Mouse (Mus musculus): ENCODE results near the gene Wdr93. TPM values are rescaled to one million over a fixed set of nuclear protein-coding genes. Genes with fewer than 3 reads are reported as not detected.

The Wdr93 gene
- polyA plus RNA-seq, 1 experiment, result 1.8 TPM

- H3K4me1 ChIP-seq (ENCODE audit: control insufficient read depth, insufficient read depth, low read length), result peaks cover 3% of the 10 kb centered on the region; the same call in 1 of the 2 replicates
- no peak for TF ChIP-seq POLR2A (IDR thresholded peaks at IDR 0.05; ENCODE audit: borderline replicate concordance, extremely low read depth, low read depth, low read length)
- TF ChIP-seq CTCF (IDR thresholded peaks at IDR 0.05; ENCODE audit: insufficient read depth, low read length), result no peak
- no peak for DNase-seq
- H3K4me3 ChIP-seq (replicated peaks; ENCODE audit: extremely low read depth, low read depth, low read length), result peak within 1 kb of the TSS; percentile 4
- 81% methylated on average over 6 of the region's 6 CpGs for WGBS
Measured at GRCm38 (mm10) chr7:79793688-79794087, 50.7 kb downstream of the Wdr93 start, which contains the start of gene Mesp1. Gene Mesp1 (minus strand): TSS chr7:79793788.

- H3K4me3 ChIP-seq (replicated peaks; ENCODE audit: extremely low read depth, low read depth, low read length), result no peak overlapping the region
- TF ChIP-seq POLR2A (IDR thresholded peaks at IDR 0.05; ENCODE audit: borderline replicate concordance, extremely low read depth, low read depth, low read length) (no peak), CTCF (IDR thresholded peaks at IDR 0.05; ENCODE audit: insufficient read depth, low read length) (no peak)
- 20% methylated on average over 5 of the region's 5 CpGs for WGBS
- no peaks in the 10 kb centered on the region for H3K4me1 ChIP-seq (ENCODE audit: control insufficient read depth, insufficient read depth, low read length)
- no peak for DNase-seq
Measured at GRCm38 (mm10) chr7:79798606-79799005, 55.6 kb downstream of the Wdr93 start.

- WGBS, result under 1% methylated on average over 8 of the region's 8 CpGs
- Histone ChIP-seq H3K4me3 (replicated peaks; ENCODE audit: extremely low read depth, low read depth, low read length) (no peak overlapping the region), H3K4me1 (ENCODE audit: control insufficient read depth, insufficient read depth, low read length) (no peaks in the 10 kb centered on the region)
- TF ChIP-seq CTCF (IDR thresholded peaks at IDR 0.05; ENCODE audit: insufficient read depth, low read length) (peak; percentile 81), POLR2A (IDR thresholded peaks at IDR 0.05; ENCODE audit: borderline replicate concordance, extremely low read depth, low read depth, low read length) (no peak)
- peak; percentile 82 for DNase-seq
Measured at GRCm38 (mm10) chr7:79799048-79799447, 56.1 kb downstream of the Wdr93 start.

GRCm38 (mm10) chr7:79799506-79799905 is 56.5 kb downstream of the Wdr93 start:
- no peaks in the 10 kb centered on the region for H3K4me1 ChIP-seq (ENCODE audit: control insufficient read depth, insufficient read depth, low read length)
- no peak for DNase-seq
- TF ChIP-seq POLR2A (IDR thresholded peaks at IDR 0.05; ENCODE audit: borderline replicate concordance, extremely low read depth, low read depth, low read length) (no peak), CTCF (IDR thresholded peaks at IDR 0.05; ENCODE audit: insufficient read depth, low read length) (no peak)
- WGBS, result 61% methylated on average over 6 of the region's 6 CpGs
- H3K4me3 ChIP-seq (replicated peaks; ENCODE audit: extremely low read depth, low read depth, low read length), result no peak overlapping the region

- H3K4me3 ChIP-seq (replicated peaks; ENCODE audit: extremely low read depth, low read depth, low read length), result no peak overlapping the region
- no peak for DNase-seq
- H3K4me1 ChIP-seq (ENCODE audit: control insufficient read depth, insufficient read depth, low read length), result no peaks in the 10 kb centered on the region
- TF ChIP-seq CTCF (IDR thresholded peaks at IDR 0.05; ENCODE audit: insufficient read depth, low read length) (no peak), POLR2A (IDR thresholded peaks at IDR 0.05; ENCODE audit: borderline replicate concordance, extremely low read depth, low read depth, low read length) (no peak)
- whole genome bisulfite sequencing, result 54% methylated on average over 4 of the region's 4 CpGs
Measured at GRCm38 (mm10) chr7:79800336-79800735, 57.4 kb downstream of the Wdr93 start.

GRCm38 (mm10) chr7:79801391-79801790 is 58.4 kb downstream of the Wdr93 start:
- DNase-seq, result peak; percentile 52
- Histone ChIP-seq H3K4me1 (ENCODE audit: control insufficient read depth, insufficient read depth, low read length) (no peaks in the 10 kb centered on the region), H3K4me3 (replicated peaks; ENCODE audit: extremely low read depth, low read depth, low read length) (peak overlapping the region; percentile 62)
- TF ChIP-seq POLR2A (IDR thresholded peaks at IDR 0.05; ENCODE audit: borderline replicate concordance, extremely low read depth, low read depth, low read length) (peak; percentile 72; the same call in 1 of the 2 replicates), CTCF (IDR thresholded peaks at IDR 0.05; ENCODE audit: insufficient read depth, low read length) (no peak)
- 62% methylated on average over 11 of the region's 11 CpGs for WGBS

- Histone ChIP-seq H3K4me1 (ENCODE audit: control insufficient read depth, insufficient read depth, low read length) (no peaks in the 10 kb centered on the region), H3K4me3 (replicated peaks; ENCODE audit: extremely low read depth, low read depth, low read length) (no peak overlapping the region)
- 55% methylated on average over 5 of the region's 5 CpGs for WGBS
- DNase-seq, result no peak
- TF ChIP-seq POLR2A (IDR thresholded peaks at IDR 0.05; ENCODE audit: borderline replicate concordance, extremely low read depth, low read depth, low read length) (no peak), CTCF (IDR thresholded peaks at IDR 0.05; ENCODE audit: insufficient read depth, low read length) (no peak)
Measured at GRCm38 (mm10) chr7:79802037-79802436, 59.1 kb downstream of the Wdr93 start.

GRCm38 (mm10) chr7:79803887-79804286 is 60.9 kb downstream of the Wdr93 start:
- WGBS, result 31% methylated on average over 2 of the region's 2 CpGs
- DNase-seq, result no peak
- Histone ChIP-seq H3K4me1 (ENCODE audit: control insufficient read depth, insufficient read depth, low read length) (no peaks in the 10 kb centered on the region), H3K4me3 (replicated peaks; ENCODE audit: extremely low read depth, low read depth, low read length) (no peak overlapping the region)
- no peak for TF ChIP-seq CTCF (IDR thresholded peaks at IDR 0.05; ENCODE audit: insufficient read depth, low read length)
- TF ChIP-seq POLR2A (IDR thresholded peaks at IDR 0.05; ENCODE audit: borderline replicate concordance, extremely low read depth, low read depth, low read length), result no peak

- Histone ChIP-seq H3K4me1 (ENCODE audit: control insufficient read depth, insufficient read depth, low read length) (peaks cover 2% of the 10 kb centered on the region; the same call in 1 of the 2 replicates), H3K4me3 (replicated peaks; ENCODE audit: extremely low read depth, low read depth, low read length) (no peak overlapping the region)
- no peak for DNase-seq
- WGBS, result 69% methylated on average over 7 of the region's 7 CpGs
- TF ChIP-seq CTCF (IDR thresholded peaks at IDR 0.05; ENCODE audit: insufficient read depth, low read length) (no peak), POLR2A (IDR thresholded peaks at IDR 0.05; ENCODE audit: borderline replicate concordance, extremely low read depth, low read depth, low read length) (no peak)
Measured at GRCm38 (mm10) chr7:79808561-79808960, 65.6 kb downstream of the Wdr93 start.

Measured in lung, adult 2 months (tissue).